Mouse (Mus musculus) hindbrain, embryonic 12.5 days (tissue): ENCODE results near the gene Kcng4. TPM values are rescaled to one million over a fixed set of nuclear protein-coding genes. Genes with fewer than 3 reads are reported as not detected.

Source experiments
- polyA plus RNA-seq: library from polyadenylated mRNA; unstranded; fragments of >200 nt; fragmentation: Nextera tagmentation; extraction: Ambion mirVana; gene quantifications from 2 replicates; pipeline ENCODE4 v1.2.1, GENCODE M21; 2016

Kcng4 gene
- polyA plus RNA-seq, 1 experiment from 2014 or later = not detected

Other genes starting within 250 kb of the Kcng4 start
- 15.2 and 16.7 TPM in 2 replicates for gene Mlycd, start 240.8 kb downstream of the Kcng4 start, polyA plus RNA-seq
- 0.12 and 0.14 TPM in 2 replicates for gene Osgin1, start 201.6 kb downstream of the Kcng4 start, polyA plus RNA-seq
- 18.3 and 23.7 TPM in 2 replicates for gene Necab2, start 189.0 kb downstream of the Kcng4 start, polyA plus RNA-seq
- gene Slc38a8, start 134.0 kb downstream of the Kcng4 start, polyA plus RNA-seq = 0.08 and 0.12 TPM in 2 replicates
- gene Mbtps1, start 76.9 kb downstream of the Kcng4 start, polyA plus RNA-seq = 103 and 110 TPM in 2 replicates
- 85.3 and 91.1 TPM in 2 replicates for gene Hsdl1, start 60.5 kb downstream of the Kcng4 start, polyA plus RNA-seq
- 0.61 TPM in 2 replicates for gene Dnaaf1, start 60.4 kb downstream of the Kcng4 start, polyA plus RNA-seq
- 13.2 and 14.9 TPM in 2 replicates for gene Taf1c, start 30.5 kb downstream of the Kcng4 start, polyA plus RNA-seq
- gene Adad2, start 22.9 kb downstream of the Kcng4 start, polyA plus RNA-seq = 0.18 TPM in 1 of 2 replicates, not detected in the other
- gene Wfdc1, start 30.7 kb upstream of the Kcng4 start, polyA plus RNA-seq = 1.8 and 2.5 TPM in 2 replicates
- gene Atp2c2, start 64.3 kb upstream of the Kcng4 start, polyA plus RNA-seq = 0.77 and 0.88 TPM in 2 replicates
- 11.9 and 12.2 TPM in 2 replicates for gene Tldc1, start 142.7 kb upstream of the Kcng4 start, polyA plus RNA-seq
- gene Cotl1, start 204.9 kb upstream of the Kcng4 start, polyA plus RNA-seq = 115 and 142 TPM in 2 replicates
- 12.2 and 12.8 TPM in 2 replicates for gene Klhl36, start 226.6 kb upstream of the Kcng4 start, polyA plus RNA-seq